Mouse (Mus musculus) bone marrow macrophage, adult 2 months (primary cell): ENCODE measurements at regions not wholly inside any gene's neighbourhood (a gene's known extent, or its start where the extent isn't known, plus 50 kb on each side); places are given as distances from the start of the nearest gene placed in this dataset.
"Not testable (repeated sequence)": the region's sequence is repeated elsewhere in the genome, so short reads cannot be mapped to it uniquely, and the experiment has no call there.

Source experiments
- CTCF ChIP-seq: IDR thresholded peaks from 2 replicates; pipeline ENCODE4 v1.5.1; 2012; ENCODE audit warnings: low read depth, mild to moderate bottlenecking, low read length, moderate library complexity
- POLR2A ChIP-seq: IDR thresholded peaks from 2 replicates; pipeline ENCODE4 v1.6.1; 2012; ENCODE audit warnings: mild to moderate bottlenecking, low read depth, low read length, borderline replicate concordance

GRCm38 (mm10) chr8:20123545-20123944 lies 220.4 kb downstream of the Gm31371 start:
- TF ChIP-seq POLR2A, CTCF: not testable (repeated sequence)
